Mouse (Mus musculus) ovary, postnatal 14 days (tissue): ENCODE measurements around the gene Mdfi.

Source experiments
- DNase-seq: peaks from one replicate; pipeline ENCODE4 v3.0.0; 2022; ENCODE audit warnings: low spot score

The Mdfi gene

DNA sequence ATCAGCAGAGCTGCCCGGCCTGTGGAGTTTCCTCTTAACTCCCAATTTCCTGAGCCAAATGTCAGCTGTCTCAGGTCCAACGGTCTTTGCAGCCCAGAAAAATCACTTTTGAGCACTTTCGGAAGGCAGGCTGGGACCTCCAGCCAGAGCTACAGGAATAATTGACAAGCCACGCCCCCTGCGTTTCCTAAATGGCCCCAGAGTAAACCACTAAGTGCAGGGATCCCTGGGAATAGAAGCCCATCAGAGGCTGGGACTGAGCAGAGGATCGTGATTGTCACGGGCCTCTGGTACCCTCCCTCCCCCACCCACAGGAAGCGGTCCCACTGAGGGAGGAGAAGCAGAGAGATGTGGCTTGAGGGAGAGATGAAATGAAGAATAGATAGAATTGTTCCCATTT is 31.7 kb downstream of the Mdfi start:
- DNase-seq, result no peak

DNA sequence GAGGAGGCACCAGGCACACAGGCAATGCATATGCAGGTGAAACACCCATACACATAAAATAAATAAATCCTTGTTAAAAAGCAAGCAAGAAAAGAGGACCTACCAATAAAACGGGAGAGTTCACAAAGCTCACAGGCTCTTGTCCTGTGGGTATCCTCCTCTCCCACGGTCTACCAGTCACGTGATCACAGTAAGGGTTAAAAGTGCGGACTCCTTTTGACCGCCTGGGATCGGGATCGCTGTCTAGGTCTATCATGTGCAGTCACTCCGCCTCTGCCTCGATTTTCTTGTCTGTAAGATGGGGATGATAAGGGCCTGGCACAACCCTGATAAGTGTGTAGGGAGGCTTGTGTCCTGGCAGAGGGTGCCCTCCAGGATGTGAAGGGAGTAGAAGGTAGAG is 37.1 kb downstream of the Mdfi start:
- no peak for DNase-seq

DNA sequence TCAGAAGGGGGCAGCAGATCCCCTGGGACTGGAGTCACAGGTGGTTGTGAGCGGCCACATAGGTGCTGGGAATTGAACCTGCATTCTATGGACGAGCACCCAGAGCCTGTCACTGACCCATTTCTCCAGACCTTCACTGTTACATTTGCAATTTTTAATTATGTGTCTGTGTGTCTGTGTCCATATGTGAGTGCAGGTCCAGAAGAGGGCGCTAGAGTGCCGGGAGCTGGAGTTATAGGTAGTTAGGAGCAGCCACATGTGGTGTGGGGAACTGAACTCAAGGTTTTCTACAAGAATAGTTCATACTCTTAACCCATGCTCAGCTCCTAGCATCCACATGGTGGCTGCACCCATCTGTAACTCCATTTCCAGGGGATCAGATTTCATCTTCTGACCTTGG is 37.5 kb downstream of the Mdfi start:
- DNase-seq, result no peak

DNA sequence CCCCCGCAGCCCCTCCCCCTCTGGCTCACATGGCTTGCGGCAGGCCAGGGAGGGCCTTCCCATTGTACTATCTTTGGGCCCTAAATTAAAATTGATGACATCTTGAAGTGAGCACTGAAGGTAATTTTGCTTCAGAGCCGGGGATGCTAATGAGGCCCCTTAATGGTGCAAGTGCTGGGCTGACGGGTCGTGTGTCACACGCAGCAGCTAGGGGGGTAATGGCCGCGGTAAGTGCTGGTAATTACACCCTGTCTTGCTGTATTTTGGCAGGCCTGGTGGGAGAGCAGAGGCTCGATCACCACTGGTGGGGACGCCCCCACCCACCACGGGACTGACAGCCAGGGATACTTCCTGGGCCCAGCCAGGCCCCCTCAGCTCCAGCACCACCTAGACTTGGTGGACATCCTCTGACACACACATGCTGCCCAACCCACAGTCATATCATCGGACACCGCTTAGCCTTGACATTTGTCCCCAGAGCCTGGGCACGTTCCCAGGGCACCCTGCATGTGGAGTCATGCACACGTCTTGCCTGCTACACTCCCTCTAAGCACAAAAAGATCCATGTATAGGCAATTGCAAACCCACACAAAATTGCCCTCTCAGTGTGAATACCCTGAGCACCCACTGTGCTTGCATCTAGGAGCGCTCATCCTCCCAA is 38.2 kb downstream of the Mdfi start:
- no peak for DNase-seq

DNA sequence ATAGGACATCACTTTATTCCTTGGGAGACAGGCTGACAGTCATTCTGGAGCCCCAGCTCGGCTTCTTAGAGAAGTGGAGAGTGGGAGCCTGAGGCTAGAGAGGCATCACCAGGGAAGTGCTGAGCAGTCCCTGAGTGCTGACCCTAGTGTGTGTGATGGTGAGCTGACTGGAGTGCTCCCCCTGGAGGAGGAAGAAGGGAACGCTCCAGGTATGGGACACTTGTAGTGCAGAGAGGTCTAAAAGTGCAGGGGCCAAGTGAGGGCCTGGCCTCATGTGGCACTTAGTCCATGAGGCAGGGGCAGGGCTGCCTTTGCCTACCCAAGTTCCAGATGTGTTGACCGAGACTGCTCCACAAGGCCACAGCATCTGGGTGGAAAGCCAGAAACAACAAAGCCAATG is 39.0 kb downstream of the Mdfi start:
- DNase-seq, result peak; percentile 45

DNA sequence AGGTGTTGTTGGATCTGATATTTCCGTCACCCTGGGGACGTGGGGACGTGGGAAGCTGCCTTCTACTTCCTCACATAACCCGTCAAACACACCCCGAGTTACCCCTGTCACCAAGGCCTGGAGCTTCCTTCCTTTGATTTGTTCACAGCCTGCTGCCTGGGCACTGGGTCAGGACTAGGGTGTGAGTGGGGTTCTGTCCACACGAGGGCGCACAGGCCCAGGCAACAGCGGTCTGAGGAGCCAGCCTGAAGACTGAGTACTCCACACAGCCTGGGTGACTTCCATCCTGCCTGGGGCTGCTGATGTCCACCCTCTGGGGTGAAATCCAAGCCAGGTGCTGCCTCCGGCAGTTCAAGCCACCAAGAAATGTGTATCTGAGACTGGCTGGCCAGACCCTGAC is 41.1 kb downstream of the Mdfi start:
- peak; percentile 85 for DNase-seq

DNA sequence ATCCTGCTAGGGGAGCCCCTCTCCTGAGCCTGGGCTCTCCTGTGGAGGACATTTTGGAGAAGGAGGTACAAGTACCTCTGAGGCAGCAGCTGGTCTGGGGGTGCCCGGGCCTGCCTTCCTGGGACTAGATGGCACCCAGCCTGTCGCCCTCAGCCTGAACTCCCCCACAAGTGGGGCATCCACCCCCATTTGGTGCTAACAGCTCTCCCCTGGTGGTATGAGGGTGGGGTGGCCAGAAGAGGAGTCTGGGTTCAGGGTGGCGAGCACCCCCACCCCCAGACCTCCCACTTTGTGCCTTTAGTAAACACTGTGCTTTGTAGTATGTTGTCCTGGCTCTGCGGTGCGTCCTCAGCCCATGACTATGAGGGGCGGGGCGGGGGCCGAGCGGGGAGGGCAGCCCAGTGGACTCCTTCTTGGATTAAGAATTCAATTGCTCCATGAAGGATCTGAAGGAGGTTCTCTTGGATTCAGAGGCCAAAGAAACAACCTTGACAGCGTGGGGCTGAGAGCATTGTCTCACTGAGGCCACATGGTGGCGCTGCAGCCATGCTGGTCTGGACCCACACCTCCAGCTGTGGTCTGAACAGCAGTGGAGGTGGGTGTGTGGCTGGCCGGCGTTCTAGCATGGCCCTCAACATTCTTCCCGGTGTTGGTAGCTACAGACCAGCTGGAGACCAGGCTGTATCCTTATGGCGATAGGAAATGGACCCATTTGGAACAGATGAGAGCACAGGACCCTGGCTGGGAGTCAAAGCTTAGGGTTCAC is 42.2 kb downstream of the Mdfi start:
- DNase-seq, result peak; percentile 71

DNA sequence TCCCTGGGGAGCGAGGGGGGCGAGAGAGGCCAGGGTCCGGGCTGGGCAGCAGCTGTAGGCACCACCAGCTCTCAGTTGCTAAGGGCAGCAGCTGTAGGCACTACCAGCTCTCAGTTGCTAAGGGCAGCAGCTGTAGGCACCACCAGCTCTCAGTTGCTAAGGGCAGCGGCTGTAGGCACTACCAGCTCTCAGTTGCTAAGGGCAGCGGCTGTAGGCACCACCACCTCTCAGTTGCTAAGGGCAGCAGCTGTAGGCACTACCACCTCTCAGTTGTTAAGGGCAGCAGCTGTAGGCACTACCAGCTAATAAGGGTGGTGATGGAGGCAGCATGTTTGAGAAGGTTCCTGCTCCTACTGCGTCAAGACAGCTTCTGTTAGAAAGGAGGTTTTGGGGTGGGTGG is 45.5 kb downstream of the Mdfi start:
- DNase-seq, result no peak

DNA sequence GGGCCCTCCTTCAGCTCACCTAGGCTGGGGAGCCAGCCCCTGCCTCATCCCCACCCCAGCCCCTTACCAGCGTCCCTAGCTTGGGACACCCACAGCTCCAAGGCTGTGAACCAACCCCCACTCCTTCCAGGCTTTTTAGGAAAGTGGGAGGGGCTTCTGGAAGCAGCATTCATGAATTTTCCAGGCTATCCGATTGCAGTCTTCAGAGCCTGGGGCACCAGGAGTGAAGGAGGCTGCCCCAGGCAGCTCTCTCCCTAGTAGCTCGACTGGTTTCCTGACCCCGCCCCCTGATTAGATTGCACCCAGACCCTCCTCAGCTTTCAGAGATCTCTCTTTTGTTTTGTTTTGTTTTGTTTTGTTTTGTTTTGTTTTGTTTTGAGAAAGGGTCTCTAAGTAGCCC is 46.2 kb downstream of the Mdfi start:
- no peak for DNase-seq

DNA sequence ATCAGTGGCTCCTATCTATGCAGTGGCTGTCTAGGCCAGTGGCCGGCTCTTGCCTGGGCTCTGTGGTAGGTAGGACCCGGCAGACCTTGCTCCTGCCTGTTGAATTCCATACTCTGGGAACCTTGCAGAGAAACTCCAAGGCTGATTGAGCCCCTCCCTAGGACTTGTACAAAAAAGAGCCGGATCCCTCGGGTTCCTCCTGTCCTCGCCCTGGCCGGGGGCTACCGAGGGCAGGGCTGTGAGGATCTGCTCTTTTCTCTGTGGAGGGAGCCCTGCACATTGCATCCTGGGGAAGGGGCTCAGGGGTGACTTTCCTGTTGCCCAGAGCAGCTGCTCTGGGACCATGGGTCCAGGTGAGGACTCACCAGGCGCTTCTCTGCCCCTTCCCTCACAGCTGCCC is 46.9 kb downstream of the Mdfi start:
- DNase-seq, result no peak

DNA sequence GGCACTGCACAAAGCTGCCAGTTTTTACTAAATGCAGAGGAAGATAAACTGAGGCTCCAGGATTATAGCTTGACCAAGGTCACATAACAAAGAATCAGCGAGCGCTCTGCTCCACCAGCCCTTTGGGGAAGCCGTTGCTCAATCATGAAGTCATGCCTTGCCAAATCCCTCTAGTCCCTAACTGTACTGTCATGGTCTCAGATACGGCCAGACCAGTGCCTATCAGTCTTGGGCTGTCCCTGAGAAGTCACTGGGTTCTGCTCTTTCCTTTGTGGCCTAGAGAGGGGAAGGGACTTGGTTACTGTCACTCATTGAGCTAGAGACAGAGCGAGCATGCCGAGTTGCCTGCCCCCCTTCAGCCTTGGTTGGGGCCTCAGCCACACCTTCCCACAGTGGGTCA is 50.1 kb downstream of the Mdfi start:
- DNase-seq, result no peak

DNA sequence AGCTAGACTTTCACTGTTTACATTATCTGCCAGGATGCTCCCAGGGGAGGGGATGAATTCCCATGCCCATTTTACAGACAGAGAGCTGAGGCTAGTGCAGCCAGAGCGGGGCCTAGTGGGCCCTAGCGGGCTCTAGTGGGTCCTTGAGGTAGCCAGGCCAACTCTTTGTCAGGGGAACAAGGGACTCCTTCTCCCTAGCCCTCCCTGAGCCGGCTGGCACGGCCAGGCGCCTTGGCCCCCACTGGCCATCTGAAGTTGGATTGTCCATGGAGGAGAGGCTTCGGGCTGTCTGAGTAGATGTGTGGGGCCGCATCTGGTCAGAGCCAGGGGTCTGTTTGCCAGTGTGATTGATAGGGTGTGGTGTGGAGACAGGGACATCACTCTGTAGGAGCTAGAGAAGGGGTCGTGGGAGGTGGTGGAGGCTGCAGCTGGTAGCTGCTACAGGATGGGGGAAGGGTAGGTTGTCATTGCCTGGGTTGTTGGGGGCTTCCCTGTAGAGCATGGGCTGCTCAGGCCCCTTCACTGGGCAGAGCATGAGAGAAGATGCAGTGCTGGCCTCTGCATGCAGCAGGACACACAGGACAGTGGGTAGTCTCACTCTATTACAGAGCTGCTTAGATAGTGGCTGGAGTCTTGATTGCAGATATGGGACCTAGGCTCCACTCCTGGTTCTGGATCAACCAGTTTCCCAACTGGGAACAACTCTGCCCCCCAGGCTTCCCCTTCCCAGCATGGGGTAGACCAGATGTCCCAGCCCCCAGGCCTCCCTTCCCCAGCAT is 50.9 kb downstream of the Mdfi start:
- DNase-seq, result no peak

DNA sequence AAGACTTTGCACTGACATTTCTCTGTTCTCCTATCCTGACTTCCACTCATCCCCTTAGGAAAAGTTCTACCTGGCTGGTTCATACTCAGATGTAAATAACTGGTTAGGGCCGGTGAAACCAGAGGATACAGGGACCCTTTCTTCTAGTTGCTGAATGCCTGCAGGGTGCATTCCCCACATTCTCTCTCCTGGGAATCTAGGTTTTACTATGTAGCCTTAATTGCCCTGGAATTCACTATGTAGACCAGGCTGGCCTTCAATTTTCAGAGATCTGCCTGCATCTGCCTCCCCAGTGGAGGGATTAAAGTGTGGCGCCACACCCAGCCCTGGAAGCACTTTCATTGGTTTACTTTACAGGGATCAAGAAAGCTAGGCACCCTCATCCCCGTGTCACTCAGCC is 52.0 kb downstream of the Mdfi start:
- no peak for DNase-seq

DNA sequence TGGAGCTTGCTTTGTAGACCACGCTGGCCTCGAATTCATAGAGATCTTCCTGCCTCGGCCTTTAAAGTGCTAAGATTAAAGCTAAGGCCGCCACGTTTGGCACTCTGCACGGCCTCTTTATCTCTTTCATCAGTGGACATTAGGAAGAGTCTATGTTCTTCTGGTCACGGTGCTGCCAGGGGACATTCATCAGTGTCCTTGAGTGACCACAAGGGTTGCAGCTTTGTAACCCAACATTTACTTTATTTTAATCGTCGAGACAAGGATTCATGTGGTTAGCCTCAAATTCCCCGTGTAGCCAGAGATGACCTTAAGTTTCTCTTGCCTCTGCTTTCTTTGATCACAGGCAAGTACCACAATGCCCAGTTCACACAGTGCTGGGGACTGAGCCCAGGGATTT is 54.0 kb downstream of the Mdfi start:
- DNase-seq, result no peak

DNA sequence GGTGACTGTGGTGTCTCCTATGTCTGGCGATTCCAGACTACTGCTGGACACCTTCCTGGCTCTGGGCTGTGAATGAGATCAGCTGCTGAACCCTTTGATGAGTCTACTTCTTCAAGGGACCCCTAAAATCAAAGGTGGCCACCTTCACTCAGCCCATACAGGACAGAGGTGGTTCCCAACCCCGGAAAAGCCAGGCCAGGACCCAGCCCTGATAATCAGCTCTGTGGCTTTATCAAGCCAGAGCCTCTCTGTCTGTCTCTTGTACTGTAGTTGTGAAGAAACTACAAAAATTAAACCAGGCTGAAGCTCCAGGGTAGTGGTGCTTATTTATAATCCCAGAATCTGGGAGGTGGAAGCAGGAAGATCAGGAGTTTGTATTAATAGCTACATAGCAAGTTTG is 57.4 kb downstream of the Mdfi start:
- DNase-seq, result no peak

DNA sequence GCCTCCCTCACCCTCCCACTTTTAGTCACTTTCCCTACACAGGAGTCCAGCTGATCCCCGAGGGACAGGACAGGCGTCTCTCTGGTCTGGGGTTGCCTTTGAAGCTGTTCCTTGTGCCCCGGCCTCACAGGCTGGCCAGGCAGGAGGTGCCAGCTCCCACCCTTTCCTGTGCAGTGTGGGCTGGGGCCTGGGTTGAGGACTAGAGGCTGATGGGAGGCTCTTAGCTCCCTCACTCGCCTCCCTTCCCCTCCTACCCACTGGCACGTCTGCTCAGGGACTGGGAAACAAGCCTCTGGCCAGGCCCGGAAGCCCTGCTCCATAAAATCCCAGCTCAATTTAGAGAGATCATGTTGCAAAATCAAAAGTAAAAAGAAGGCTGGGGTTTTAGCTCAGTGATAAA is 60.9 kb downstream of the Mdfi start:
- no peak for DNase-seq

DNA sequence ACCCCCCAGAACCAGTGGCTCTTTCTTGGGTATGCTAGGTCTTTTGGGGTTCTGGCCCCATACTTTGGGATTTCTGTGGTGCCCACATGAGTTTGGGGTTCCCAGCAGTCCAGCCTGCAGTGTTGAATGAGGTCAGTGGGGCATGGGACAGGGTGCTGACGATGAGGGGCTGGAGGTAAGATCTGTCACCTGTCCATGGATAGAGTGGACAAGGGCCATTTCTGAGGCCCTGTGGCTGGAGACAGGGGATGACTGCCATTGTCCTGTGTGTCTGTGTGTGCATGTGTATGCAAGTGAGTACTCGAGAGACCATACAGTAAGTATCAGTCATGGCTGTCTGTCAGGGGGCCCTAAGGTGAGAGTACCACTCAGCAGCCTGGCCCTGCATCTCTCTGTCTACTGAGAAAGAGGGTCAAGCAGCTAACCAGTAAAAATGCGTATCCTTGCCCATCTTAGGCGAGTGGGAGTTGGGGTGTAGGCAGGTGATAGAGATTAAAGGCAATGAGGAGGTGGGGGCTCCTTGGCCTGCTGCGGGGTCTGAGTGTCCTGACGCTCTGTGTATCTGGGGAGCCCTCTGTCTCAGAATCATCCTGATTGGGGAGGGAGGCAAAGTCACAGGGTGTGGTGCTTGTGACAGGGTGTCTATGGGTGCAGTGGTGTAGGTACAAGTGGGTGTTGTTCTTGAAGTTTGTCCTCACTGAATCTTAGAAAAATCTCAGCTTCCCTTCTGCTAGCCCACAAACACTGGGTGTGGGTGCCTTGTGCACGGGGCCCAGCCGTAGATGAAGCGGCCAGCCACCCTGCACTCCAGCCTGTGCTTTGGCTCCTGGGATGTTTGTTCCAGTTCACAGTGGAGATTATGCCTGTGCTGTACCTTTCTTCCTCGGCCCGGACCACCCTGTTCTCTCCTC is 64.8 kb downstream of the Mdfi start:
- DNase-seq, result no peak

DNA sequence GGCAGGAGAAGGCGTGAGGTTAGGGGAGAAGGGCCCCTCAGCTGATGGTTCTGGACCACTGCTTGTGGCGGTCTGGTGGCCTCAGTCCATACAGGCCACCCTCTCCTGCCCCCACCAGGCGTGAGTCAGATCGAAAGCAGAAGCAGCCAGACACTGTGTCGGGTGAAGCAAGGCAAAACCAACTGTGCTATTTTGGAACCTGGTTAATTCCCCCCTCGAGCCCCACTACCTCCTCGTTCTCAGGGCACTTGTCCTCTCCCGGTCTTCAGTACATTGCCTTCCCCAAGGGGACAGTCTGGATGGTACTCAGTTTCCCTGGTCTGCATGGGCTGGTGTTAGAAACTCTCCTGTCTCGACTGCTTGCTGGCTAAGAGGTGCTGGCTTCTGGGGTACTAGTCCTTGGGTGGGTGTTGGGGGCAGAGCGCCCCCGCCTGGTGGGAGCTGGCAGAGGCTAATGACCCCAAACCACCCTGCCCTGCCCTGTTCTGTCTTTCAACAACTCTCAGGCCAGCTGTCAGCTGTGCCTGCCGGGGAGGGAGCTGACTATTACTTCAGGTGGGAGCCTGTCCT is 65.7 kb downstream of the Mdfi start:
- no peak for DNase-seq

DNA sequence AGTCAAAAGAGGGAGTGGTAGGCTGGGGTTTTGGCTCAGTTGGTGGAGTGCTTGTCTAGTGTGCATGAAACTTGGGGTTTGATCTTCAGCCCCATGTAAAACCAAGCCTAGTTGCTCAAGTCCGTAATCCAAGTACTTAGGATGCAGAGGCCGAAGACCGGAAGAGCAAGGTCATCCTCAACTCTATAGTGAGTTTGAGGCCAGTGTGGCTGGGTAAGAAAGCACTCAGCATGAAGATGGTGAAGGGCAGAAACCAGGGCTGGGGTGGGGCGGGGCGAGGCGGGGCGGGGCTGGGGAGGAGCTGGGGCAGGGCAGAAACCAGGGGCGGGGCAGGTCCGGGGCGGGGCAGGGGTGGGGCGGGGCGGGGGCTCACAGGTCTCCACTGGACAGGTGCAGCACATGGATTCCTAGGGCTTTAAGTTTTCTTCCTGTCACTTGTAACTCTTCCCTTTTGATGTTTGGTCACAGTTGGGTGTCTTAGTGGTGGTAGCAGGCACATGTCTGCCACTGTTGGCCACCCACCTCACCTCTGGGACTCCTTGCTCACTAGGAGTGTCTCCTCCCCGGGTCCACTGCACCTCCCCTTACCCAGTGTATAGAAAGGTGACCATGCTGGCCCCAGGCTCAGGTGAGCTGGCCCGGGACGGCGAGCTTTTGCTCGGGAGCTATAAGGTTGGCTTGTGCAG is 66.9 kb downstream of the Mdfi start:
- no peak for DNase-seq

DNA sequence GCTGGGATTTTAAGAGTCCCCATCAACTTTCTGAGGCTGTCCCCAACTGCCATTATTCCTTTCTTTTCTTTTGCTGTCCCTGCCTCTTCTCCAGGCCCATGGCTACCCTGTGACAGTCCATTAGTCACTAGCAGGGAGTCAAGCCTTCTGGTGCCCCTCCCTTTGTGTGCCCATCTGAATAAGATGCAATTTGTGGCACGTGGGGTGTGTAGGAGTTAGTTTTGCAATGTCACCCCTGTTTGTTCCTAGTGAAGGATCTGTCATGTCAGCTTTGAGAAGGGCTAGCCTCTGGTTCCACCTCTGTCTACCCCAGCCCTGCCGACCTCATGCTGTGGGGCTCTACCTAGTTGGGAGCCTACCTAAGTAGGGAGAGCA is 67.4 kb downstream of the Mdfi start:
- no peak for DNase-seq

DNA sequence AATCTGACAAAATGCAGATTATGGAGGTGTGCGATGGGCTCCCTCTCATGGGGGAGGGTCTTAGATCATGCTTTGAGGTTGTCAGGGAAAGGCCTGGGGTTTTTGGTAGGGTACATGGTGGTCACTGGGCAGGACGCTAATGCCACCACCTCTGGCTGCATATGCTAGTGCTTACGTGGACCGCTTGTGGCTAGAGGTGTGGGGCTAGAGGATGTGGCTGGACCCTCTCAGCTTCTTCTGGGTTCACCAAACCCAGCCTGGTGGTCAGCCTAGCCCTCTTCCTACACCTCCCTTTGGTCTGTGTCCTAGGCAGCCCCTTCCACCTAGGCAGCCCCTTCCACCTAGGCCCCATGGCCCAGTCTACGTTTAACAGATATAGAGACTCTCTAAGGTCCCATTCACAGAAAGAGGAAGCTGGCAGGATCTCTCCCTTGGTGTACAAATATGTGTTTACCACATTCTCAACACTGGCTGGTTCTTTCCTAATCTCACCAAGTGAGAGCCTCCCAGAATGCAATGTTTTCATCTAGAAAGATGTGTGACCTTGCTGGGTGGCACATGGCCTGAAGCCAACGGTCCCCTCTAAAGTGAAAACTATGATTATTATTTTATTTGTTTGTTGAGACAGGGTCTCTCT is 68.0 kb downstream of the Mdfi start:
- no peak for DNase-seq
